ENCODE assay signal across 14 mouse cellular contexts in the genomic region with DNA sequence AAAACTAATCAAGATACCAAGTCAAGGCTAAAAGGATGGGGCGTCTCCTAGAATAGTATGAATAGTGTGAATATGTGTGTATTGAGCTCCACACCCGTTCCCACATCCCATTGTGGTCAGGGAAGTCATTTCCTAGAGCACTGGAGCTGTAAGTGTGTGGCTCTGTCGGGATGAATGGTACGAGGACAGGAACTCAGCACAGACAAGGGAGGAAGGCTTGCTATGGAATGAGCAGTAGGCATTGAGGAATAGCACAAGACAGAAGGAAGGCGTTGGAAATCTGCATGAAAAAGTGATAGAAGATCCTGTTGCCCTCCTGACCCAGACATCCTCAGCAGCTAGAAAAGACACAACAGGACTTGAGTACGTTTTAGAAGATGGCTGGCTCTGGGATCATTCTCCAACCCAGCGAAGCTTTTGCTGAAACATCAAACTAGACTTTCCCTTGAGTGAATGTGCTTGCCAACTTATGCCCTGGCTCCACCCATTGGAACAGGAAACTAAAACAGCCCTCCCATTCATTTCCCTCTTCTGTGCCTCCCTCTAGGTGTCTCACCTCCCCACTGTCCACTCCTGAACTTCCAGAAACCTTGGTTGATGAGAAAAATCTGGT. TPM values are rescaled to one million over a fixed set of nuclear protein-coding genes. Genes with fewer than 3 reads are reported as not detected.
DNase-seq lines count a peak whose midpoint lies in the region; TF ChIP-seq lines count a peak whose summit lies in the region.
"Had no signal": no experiment of that assay in that cellular context is flagged by ENCODE, and none has a peak within 500 bp of the region (broad histone marks: within the 10 kb centered on the region; RNA-seq: fewer than 3 reads in every experiment).

No protein-coding gene starts in this region.

- no peak; the same call in 1 of the 2 replicates for TF ChIP-seq RAD21 in CH12.LX (IDR thresholded peaks at IDR 0.05; ENCODE audit: low read depth, low read length)

- peak overlapping the region; percentile 14 for H3K9ac ChIP-seq in CH12.LX (ENCODE audit: insufficient read depth, low read depth)
- H3K9ac ChIP-seq: embryonic facial prominence, embryonic 15.5 days; limb, embryonic 12.5 days; neural tube, embryonic 12.5 days; stomach, embryonic 15.5 days had no signal

- peaks cover 17 to 59% of the 10 kb centered on the region in 2 experiments for H3K4me1 ChIP-seq in CH12.LX (ENCODE audit: control insufficient read depth in 1 of 2, insufficient read depth in 2 of 2)
- H3K4me1 ChIP-seq in brown adipose tissue, adult 24 weeks (ENCODE audit: control insufficient read depth, insufficient read depth, insufficient read length, low read length) = peaks cover 7% of the 10 kb centered on the region

- H3K36me3 ChIP-seq in CH12.LX (replicated peaks in 1 of 2; ENCODE audit: control insufficient read depth in 1 of 2, insufficient read depth in 1 of 2, low read length in 1 of 2) = peaks cover 12 to 33% of the 10 kb centered on the region in 2 experiments
- H3K36me3 ChIP-seq: embryonic facial prominence, embryonic 15.5 days; stomach, embryonic 15.5 days had no signal

- in situ Hi-C loops in CH12.LX (cut with MboI; ENCODE audit: low pct_ligation_motif_present, low pct_unique_long_range_greater_than_20kb, low sequenced_read_pairs) = loop anchor here (5.0 to 25.0 kb wide), 2 partner anchors 181 to 441 kb away; a partner anchor contains a TSS

- H3K4me3 ChIP-seq in gastrocnemius, adult 2 months = no peak overlapping the region
- H3K4me3 ChIP-seq in left cerebral cortex, adult 2 months = no peak overlapping the region
- H3K4me3 ChIP-seq in CH12.LX (replicated peaks in 1 of 3; ENCODE audit: low read depth in 2 of 3, low read length in 2 of 3, poor library complexity in 1 of 3) = peak overlapping the region in 1 of 3 experiments; percentile 37
- H3K4me3 ChIP-seq in brown adipose tissue, adult 24 weeks (ENCODE audit: insufficient read depth, low read depth, low read length) = no peak overlapping the region
- H3K4me3 ChIP-seq: embryonic facial prominence, embryonic 15.5 days; limb, embryonic 12.5 days; neural tube, embryonic 12.5 days; stomach, embryonic 15.5 days had no signal

- H3K9me3 ChIP-seq in CH12.LX (replicated peaks; ENCODE audit: low read length) = no peaks in the 10 kb centered on the region
- H3K9me3 ChIP-seq: embryonic facial prominence, embryonic 15.5 days; limb, embryonic 12.5 days; neural tube, embryonic 12.5 days; stomach, embryonic 15.5 days had no signal

- TF ChIP-seq POLR2A in CH12.LX (IDR thresholded peaks at IDR 0.05; ENCODE audit: low read depth, low read length) = no peak

- no peak for TF ChIP-seq EP300 in CH12.LX (IDR thresholded peaks at IDR 0.05; ENCODE audit: low read length)

- H3K27me3 ChIP-seq in CH12.LX (replicated peaks) = no peaks in the 10 kb centered on the region
- H3K27me3 ChIP-seq: embryonic facial prominence, embryonic 15.5 days; Patski; stomach, embryonic 15.5 days had no signal

- no peaks in the 10 kb centered on the region for H3K79me2 ChIP-seq in CH12.LX (replicated peaks; ENCODE audit: control insufficient read depth, extremely low read depth, insufficient read depth, poor library complexity, severe bottlenecking)

- intact Hi-C loops in gastrocnemius, adult 2 months (cut with DNase I) = no loop called here
- intact Hi-C loops in left cerebral cortex, adult 2 months (cut with DNase I) = no loop called here

- dilution Hi-C loops in CH12.LX (cut with MboI; ENCODE audit: extremely low pct_ligation_motif_present, extremely low pct_unique_long_range_greater_than_20kb, low sequenced_read_pairs) = no loop called here

- peak overlapping the region; percentile 99 for H3K27ac ChIP-seq in gastrocnemius, adult 2 months
- H3K27ac ChIP-seq in left cerebral cortex, adult 2 months = peak overlapping the region; percentile 29
- peak overlapping the region; percentile 93 for H3K27ac ChIP-seq in CH12.LX (ENCODE audit: insufficient read depth, low read depth)
- 0 out of 2 replicates have a peak overlapping the region, but pooled peaks have one; percentile 46 for H3K27ac ChIP-seq in brown adipose tissue, adult 24 weeks (replicated peaks; ENCODE audit: low read depth, low read length)
- H3K27ac ChIP-seq: embryonic facial prominence, embryonic 15.5 days; limb, embryonic 12.5 days; neural tube, embryonic 12.5 days; stomach, embryonic 15.5 days had no signal

- peak overlapping the region; percentile 96 for H3K4me2 ChIP-seq in CH12.LX (ENCODE audit: insufficient read depth, low read depth, poor library complexity, severe bottlenecking)
- H3K4me2 ChIP-seq: embryonic facial prominence, embryonic 15.5 days; limb, embryonic 12.5 days; stomach, embryonic 15.5 days had no signal

- DNase-seq in gastrocnemius, adult 2 months = no peak
- no peak for DNase-seq in gastrocnemius, adult 8-10 months (ENCODE audit: low spot score in 2 of 2)
- DNase-seq in left cerebral cortex, adult 2 months (ENCODE audit: extremely low spot score in 1 of 2, low spot score in 2 of 2) = no peak
- no peak for DNase-seq in left cerebral cortex, adult 9 months (ENCODE audit: low spot score in 2 of 2)
- DNase-seq in CH12.LX (ENCODE audit: extremely low read depth) = no peak
- no peak for DNase-seq in thymus, postnatal 14 days
- DNase-seq: heart, postnatal 36 days; thymus, postnatal 25 days had no signal

- no peak for TF ChIP-seq CTCF in gastrocnemius, adult 2 months (IDR thresholded peaks at IDR 0.05)
- no peak for TF ChIP-seq CTCF in left cerebral cortex, adult 2 months (IDR thresholded peaks at IDR 0.05)
- no peak; a peak in 1 of 4 replicates for TF ChIP-seq CTCF in CH12.LX (conservative IDR thresholded peaks at IDR 0.05 in 1 of 2, IDR thresholded peaks at IDR 0.05 in 1 of 2; ENCODE audit: low read depth in 2 of 2, low read length in 2 of 2)

TF ChIP-seq in CH12.LX, 34 proteins besides CTCF, POLR2A, EP300 and RAD21:
- TF ChIP-seq GABPA (IDR thresholded peaks at IDR 0.05; ENCODE audit: insufficient replicate concordance, low read depth, low read length) = no peak
- TF ChIP-seq UBTF (IDR thresholded peaks at IDR 0.05; ENCODE audit: low read depth, low read length) = no peak
- no peak for TF ChIP-seq SMC3 (IDR thresholded peaks at IDR 0.05; ENCODE audit: low read depth, low read length)
- TF ChIP-seq JUND (conservative IDR thresholded peaks at IDR 0.05; ENCODE audit: low read depth, low read length) = no peak
- TF ChIP-seq TBP (conservative IDR thresholded peaks at IDR 0.05; ENCODE audit: low read depth, low read length) = 0 out of 2 replicates have a peak, but pooled peaks have one; percentile 23
- TF ChIP-seq USF2 (conservative IDR thresholded peaks at IDR 0.05; ENCODE audit: low read depth, low read length) = no peak
- no peak for TF ChIP-seq HCFC1 (IDR thresholded peaks at IDR 0.05; ENCODE audit: low read depth, low read length)
- 0 out of 2 replicates have a peak, but pooled peaks have one; percentile 15 for TF ChIP-seq ELF1 (IDR thresholded peaks at IDR 0.05; ENCODE audit: low read depth, low read length)
- no peak for TF ChIP-seq IRF4 (IDR thresholded peaks at IDR 0.05; ENCODE audit: low read depth, low read length)
- TF ChIP-seq TCF12 (IDR thresholded peaks at IDR 0.05; ENCODE audit: low read depth, low read length) = no peak
- TF ChIP-seq NELFE (IDR thresholded peaks at IDR 0.05; ENCODE audit: low read depth, low read length) = no peak
- TF ChIP-seq MYC (IDR thresholded peaks at IDR 0.05; ENCODE audit: low read depth, low read length) = no peak

RNA-seq across cellular contexts. Expression of a gene that starts 2.8 kb away (rescaled TPM):
- 10 to 100 TPM in 1 of 2 experiments, 1 to 10 TPM in 1; 6.1 to 11.6 TPM for total RNA-seq in gastrocnemius, adult 2 months (2021)
- total RNA-seq in gastrocnemius, adult 8-10 months (2022) = 10 to 100 TPM in 1 of 4 experiments, 1 to 10 TPM in 3; 5.8 to 11.7 (median 7.8) TPM
- 10 to 100 TPM; 32.4 to 37.3 TPM for total RNA-seq in left cerebral cortex, adult 2 months (2021)
- total RNA-seq in CH12.LX (2012; rRNA removed) (3.6 and 4.7 TPM in 2 replicates), CH12.LX (2014; rRNA removed) (1.4 and 1.6 TPM in 2 replicates)
- 29.0 and 30.6 TPM in 2 replicates for polyA plus RNA-seq in CH12.LX (2012; ENCODE audit: insufficient read length, low read depth)
- polyA plus RNA-seq in brown adipose tissue, adult 24 weeks (2012; ENCODE audit: insufficient read depth, insufficient read length, missing spikeins) = 5.6 and 6.2 TPM in 2 replicates

RNA-seq across cellular contexts. Expression of a gene that starts 57.3 kb away (rescaled TPM):
- total RNA-seq in gastrocnemius, adult 2 months (2021) = 10 to 100 TPM; 11.5 to 13.6 TPM
- total RNA-seq in gastrocnemius, adult 8-10 months (2022) = 10 to 100 TPM; 10.7 to 16.3 (median 12.4) TPM
- total RNA-seq in left cerebral cortex, adult 2 months (2021) = 10 to 100 TPM; 26.0 to 27.2 TPM
- total RNA-seq in CH12.LX (2012; rRNA removed) (79.3 and 100 TPM in 2 replicates), CH12.LX (2014; rRNA removed) (80.0 and 90.7 TPM in 2 replicates)
- polyA plus RNA-seq in CH12.LX (2012; ENCODE audit: insufficient read length, low read depth) = 111 and 119 TPM in 2 replicates
- 11.1 and 12.7 TPM in 2 replicates for polyA plus RNA-seq in brown adipose tissue, adult 24 weeks (2012; ENCODE audit: insufficient read depth, insufficient read length, missing spikeins)

Comparison
In these comparisons a context has a peak if more than half of its experiments do, and no peak if none do; other contexts are left out.
1. H3K27ac ChIP-seq: peak in every context shown above with its lines; median percentile 99 in gastrocnemius, adult 2 months; 93 in CH12.LX; 46 in brown adipose tissue, adult 24 weeks; 29 in left cerebral cortex, adult 2 months.